9 mouse cellular contexts compared by ENCODE assay signal in the genomic region with DNA sequence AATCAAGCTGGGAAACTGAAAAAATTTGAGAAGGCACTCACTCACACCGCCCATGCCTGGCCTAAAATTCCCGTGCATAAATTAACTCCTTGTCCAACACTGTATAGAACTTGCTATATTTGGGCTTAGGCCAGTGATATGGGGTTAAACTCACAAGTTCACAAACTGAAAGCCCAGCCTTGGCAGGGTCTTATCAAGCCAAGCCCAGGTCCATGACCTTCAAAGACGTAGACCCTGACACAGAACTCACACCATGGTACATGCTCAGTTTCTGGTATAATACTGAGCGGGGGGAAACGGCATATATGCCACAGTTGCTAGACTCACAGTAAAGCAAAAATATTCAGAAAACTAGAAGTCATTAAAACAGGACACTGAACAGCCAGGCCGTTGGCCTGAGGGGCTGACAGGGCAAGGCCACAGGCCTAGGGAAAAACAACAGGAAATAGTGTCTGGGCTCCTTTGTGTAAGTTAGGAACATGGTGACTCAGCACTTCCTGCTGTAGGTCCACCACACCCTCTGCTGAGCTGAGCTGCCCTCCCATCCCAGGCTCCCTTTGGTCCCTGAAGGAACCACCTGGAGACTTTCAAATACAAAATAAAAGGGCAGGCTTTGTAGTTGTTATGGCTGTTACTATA. TPM values are rescaled to one million over a fixed set of nuclear protein-coding genes. Genes with fewer than 3 reads are reported as not detected.
DNase-seq lines count a peak whose midpoint lies in the region; ATAC-seq and TF ChIP-seq lines count a peak whose summit lies in the region.
"Had no signal": no experiment of that assay in that cellular context is flagged by ENCODE, and none has a peak within 500 bp of the region (broad histone marks: within the 10 kb centered on the region; RNA-seq: fewer than 3 reads in every experiment).

No protein-coding gene starts in this region.

- H3K4me2 ChIP-seq in liver, embryonic 14.5 days (ENCODE audit: low read depth), result peak overlapping the region; percentile 47
- H3K4me2 ChIP-seq in stomach, embryonic 16.5 days (ENCODE audit: low read depth, low read length), result no peak overlapping the region
- H3K4me2 ChIP-seq in midbrain, embryonic 13.5 days (replicated peaks), result no peak overlapping the region
- H3K4me2 ChIP-seq: neural tube, embryonic 12.5 days had no signal

- H3K27ac ChIP-seq in layer of hippocampus, adult 2 months, result peak overlapping the region; percentile 81
- H3K27ac ChIP-seq in liver, embryonic 14.5 days, result peak overlapping the region; percentile 73
- peak overlapping the region; percentile 65 for H3K27ac ChIP-seq in stomach, embryonic 16.5 days (ENCODE audit: low read length)
- no peak overlapping the region for H3K27ac ChIP-seq in midbrain, embryonic 13.5 days
- H3K27ac ChIP-seq: neural tube, embryonic 12.5 days had no signal

- no peaks in the 10 kb centered on the region for H3K36me3 ChIP-seq in liver, embryonic 14.5 days (replicated peaks; ENCODE audit: control insufficient read depth, insufficient read depth, low read depth)
- no peaks in the 10 kb centered on the region for H3K36me3 ChIP-seq in stomach, embryonic 16.5 days (ENCODE audit: control insufficient read depth, insufficient read depth, low read length)
- no peaks in the 10 kb centered on the region for H3K36me3 ChIP-seq in midbrain, embryonic 13.5 days
- H3K36me3 ChIP-seq: neural tube, embryonic 12.5 days had no signal

- no peak for DNase-seq in layer of hippocampus, adult 2 months (ENCODE audit: low spot score in 2 of 2)
- no peak for DNase-seq in layer of hippocampus, postnatal 36 days
- DNase-seq in c-Kit-positive CD71-positive TER-119-positive erythroid progenitor cells, embryonic 14.5 days (ENCODE audit: low spot score), result peak; percentile 72
- peak; percentile 43 for DNase-seq in heart, postnatal 4 days
- peak; percentile 63 to 70 (median 67) for DNase-seq in liver, embryonic 14.5 days (ENCODE audit: low read depth in 3 of 3, low spot score in 3 of 3)
- no peak for DNase-seq in B cell, adult 2 months

- peak overlapping the region; percentile 23; the same call in 1 of the 2 replicates for H3K9ac ChIP-seq in liver, embryonic 14.5 days (replicated peaks)
- H3K9ac ChIP-seq in stomach, embryonic 16.5 days (ENCODE audit: low read length), result no peak overlapping the region
- H3K9ac ChIP-seq in midbrain, embryonic 13.5 days (replicated peaks), result no peak overlapping the region
- H3K9ac ChIP-seq: neural tube, embryonic 12.5 days had no signal

- TF ChIP-seq EP300 in liver, embryonic 14.5 days (IDR thresholded peaks at IDR 0.05; ENCODE audit: low read depth), result peak; percentile 17; the same call in 1 of the 2 replicates

- peak; percentile 87 for ATAC-seq in liver, embryonic 14.5 days (ENCODE audit: insufficient read depth)
- ATAC-seq in stomach, embryonic 16.5 days (ENCODE audit: insufficient read depth, low FRiP score), result peak; percentile 76; the same call in 1 of the 2 replicates
- ATAC-seq in midbrain, embryonic 13.5 days, result no peak

- no peaks in the 10 kb centered on the region for H3K9me3 ChIP-seq in liver, embryonic 14.5 days (ENCODE audit: control insufficient read depth, low read length)
- H3K9me3 ChIP-seq in stomach, embryonic 16.5 days (replicated peaks; ENCODE audit: control insufficient read depth, low read length), result no peaks in the 10 kb centered on the region
- H3K9me3 ChIP-seq in midbrain, embryonic 13.5 days, result no peaks in the 10 kb centered on the region
- H3K9me3 ChIP-seq: neural tube, embryonic 12.5 days had no signal

- no peaks in the 10 kb centered on the region for H3K27me3 ChIP-seq in liver, embryonic 14.5 days (ENCODE audit: control insufficient read depth, insufficient read depth, low read length)
- H3K27me3 ChIP-seq in stomach, embryonic 16.5 days (ENCODE audit: control insufficient read depth, insufficient read depth, low read length), result no peaks in the 10 kb centered on the region
- H3K27me3 ChIP-seq in midbrain, embryonic 13.5 days, result no peaks in the 10 kb centered on the region
- H3K27me3 ChIP-seq: neural tube, embryonic 12.5 days had no signal

- whole genome bisulfite sequencing in liver, embryonic 14.5 days (ENCODE audit: insufficient replicate concordance), result 18% methylated on average over 6 of the region's 6 CpGs
- WGBS in stomach, embryonic 16.5 days, result 67% methylated on average over 6 of the region's 6 CpGs
- 86% methylated on average over 6 of the region's 6 CpGs for WGBS in midbrain, embryonic 13.5 days

- peaks cover 24 to 33% of the 10 kb centered on the region in 2 experiments for H3K4me1 ChIP-seq in liver, embryonic 14.5 days (replicated peaks; ENCODE audit: control insufficient read depth in 2 of 2, insufficient read depth in 2 of 2, low read length in 1 of 2)
- H3K4me1 ChIP-seq in stomach, embryonic 16.5 days (ENCODE audit: control insufficient read depth, insufficient read depth, low read length), result no peaks in the 10 kb centered on the region
- no peaks in the 10 kb centered on the region for H3K4me1 ChIP-seq in midbrain, embryonic 13.5 days (replicated peaks)
- H3K4me1 ChIP-seq: neural tube, embryonic 12.5 days had no signal

- H3K4me3 ChIP-seq in layer of hippocampus, adult 2 months, result no peak overlapping the region
- no peak overlapping the region for H3K4me3 ChIP-seq in liver, embryonic 14.5 days (ENCODE audit: insufficient read depth in 1 of 2, low read depth in 2 of 2, low read length in 2 of 2)
- no peak overlapping the region for H3K4me3 ChIP-seq in stomach, embryonic 16.5 days (replicated peaks; ENCODE audit: low read length)
- H3K4me3 ChIP-seq in midbrain, embryonic 13.5 days (replicated peaks), result no peak overlapping the region
- H3K4me3 ChIP-seq: neural tube, embryonic 12.5 days had no signal

- no peak for TF ChIP-seq CTCF in layer of hippocampus, adult 2 months (conservative IDR thresholded peaks at IDR 0.05)
- TF ChIP-seq CTCF in liver, embryonic 14.5 days (IDR thresholded peaks at IDR 0.05; ENCODE audit: low read depth), result no peak

RNA-seq across cellular contexts. Expression of a gene that starts 12.3 kb away (rescaled TPM):
- 10 to 100 TPM; 20.7 to 22.9 TPM for total RNA-seq in layer of hippocampus, adult 2 months (2021)
- total RNA-seq in layer of hippocampus, postnatal 36 days (2021), result 10 to 100 TPM; 17.8 to 18.1 TPM
- under 1 TPM; 0.45 to 0.79 TPM for total RNA-seq in heart, postnatal 4 days (2021)
- 0.02 and 0.06 TPM in 2 replicates for polyA plus RNA-seq in liver, embryonic 14.5 days (2012; rRNA removed)
- 0.11 TPM in 1 of 2 replicates, not detected in the other for polyA plus RNA-seq in liver, embryonic 14.5 days (2014; fragmentation: Nextera tagmentation; extraction: Ambion mirVana)
- 0.15 and 0.27 TPM in 2 replicates for polyA plus RNA-seq in stomach, embryonic 16.5 days (2015; fragmentation: Nextera tagmentation; extraction: Ambion mirVana)
- polyA plus RNA-seq in midbrain, embryonic 13.5 days (2015; fragmentation: Nextera tagmentation; extraction: Ambion mirVana), result 2.3 and 3.0 TPM in 2 replicates

Comparison
In these comparisons a context has a peak if more than half of its experiments do, and no peak if none do; other contexts are left out.
1. DNase-seq: peak in c-Kit-positive CD71-positive TER-119-positive erythroid progenitor cells, embryonic 14.5 days (single experiment), heart, postnatal 4 days (single experiment) and liver, embryonic 14.5 days (3 of 3); none in layer of hippocampus, adult 2 months (0 of 2), layer of hippocampus, postnatal 36 days (0 of 2) and B cell, adult 2 months (0 of 2).
2. RNA of a gene that starts 12.3 kb away (total RNA-seq): 20.7 to 22.9 TPM in layer of hippocampus, adult 2 months and 17.8 to 18.1 TPM in layer of hippocampus, postnatal 36 days; 0.45 to 0.79 TPM in heart, postnatal 4 days; every median in the first group is over 10 times any median in the second.